Mouse (Mus musculus) ovary, adult 18-20 months (tissue): ENCODE data around the gene Slfn3.
A peak's percentile ranks its signal among the peaks of the same experiment; 100 is the strongest.
"Not testable (repeated sequence)": the region's sequence is repeated elsewhere in the genome, so short reads cannot be mapped to it uniquely, and the experiment has no call there.

Experiments
- DNase-seq: peaks from one replicate; pipeline ENCODE4 v3.0.0; 2022; ENCODE audit warnings: low spot score, mixed read lengths

Gene Slfn3

DNA sequence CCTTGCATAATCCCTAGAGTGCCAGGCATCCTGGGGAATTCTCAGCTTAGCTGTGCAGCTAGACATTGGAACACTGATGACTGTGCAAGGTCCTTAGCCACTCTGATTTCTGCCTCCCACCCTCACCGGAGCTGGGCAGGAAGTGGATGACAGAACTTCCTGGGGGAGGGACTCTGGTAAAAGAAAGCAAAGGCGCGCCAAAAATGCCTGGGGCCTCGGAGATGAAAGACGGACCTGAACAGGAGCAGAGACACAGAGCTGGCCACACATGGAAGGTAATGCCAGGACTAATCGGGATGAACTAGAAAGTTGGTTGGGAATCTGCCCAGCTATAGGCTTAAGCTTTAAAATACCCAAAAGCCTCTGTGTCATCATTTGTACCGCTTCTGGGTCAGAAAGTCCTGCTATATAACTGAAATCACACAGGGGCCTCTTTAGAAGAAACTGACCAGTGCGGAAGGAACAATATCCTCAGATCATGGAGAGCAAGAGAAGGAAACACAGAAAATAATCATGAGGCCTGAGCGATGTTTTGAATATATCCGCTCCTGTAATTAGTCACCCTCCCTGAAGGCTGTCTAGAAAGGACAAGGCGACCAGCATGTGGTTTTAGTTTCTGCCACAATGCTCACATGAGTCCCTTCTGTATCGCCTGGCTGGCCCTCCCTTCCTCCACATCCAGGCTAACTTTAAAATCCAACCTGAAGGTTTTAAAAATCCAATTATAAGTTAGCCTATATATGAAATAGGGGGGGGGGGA lies at the start of gene Slfn3:
TSS of gene Slfn3 (plus strand) at position 197 of the 760 bp plus-strand sequence.
- no peak for DNase-seq

GRCm38 (mm10) chr11:83148939-83149338 lies 42.2 kb upstream of the Slfn3 start:
- DNase-seq = not testable (repeated sequence)

- no peak for DNase-seq
Observed at GRCm38 (mm10) chr11:83174948-83175539, 16.1 kb upstream of the Slfn3 start, which contains the start of gene Slfn4. TSS of gene Slfn4 (plus strand) at chr11:83175186.

GRCm38 (mm10) chr11:83192001-83192400 lies 871 bp downstream of the Slfn3 start:
- DNase-seq = no peak

GRCm38 (mm10) chr11:83205002-83205401 lies 13.9 kb downstream of the Slfn3 start:
- DNase-seq = no peak

GRCm38 (mm10) chr11:83216119-83216518 lies 25.0 kb downstream of the Slfn3 start:
- DNase-seq = no peak

GRCm38 (mm10) chr11:83221328-83221877 lies 30.3 kb downstream of the Slfn3 start:
- DNase-seq = no peak

GRCm38 (mm10) chr11:83223367-83223766 lies 32.2 kb downstream of the Slfn3 start:
- DNase-seq = no peak

DNA sequence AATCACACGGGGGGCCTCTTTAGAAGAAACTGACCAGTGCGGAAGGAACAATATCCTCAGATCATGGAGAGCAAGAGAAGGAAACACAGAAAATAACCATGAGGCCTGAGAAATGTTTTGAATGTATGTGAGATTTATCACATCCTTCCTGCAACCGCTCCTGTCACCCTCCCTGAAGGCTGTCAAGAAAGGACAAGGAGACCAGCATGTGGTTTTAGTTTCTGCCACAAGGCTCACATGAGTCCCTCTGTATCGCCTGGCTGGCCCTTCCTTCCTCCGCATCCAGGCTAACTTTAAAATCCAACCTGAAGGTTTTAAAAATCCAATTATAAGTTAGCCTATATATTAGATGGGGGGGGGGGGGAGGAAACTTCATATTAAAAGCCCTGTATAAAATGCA lies 32.7 kb downstream of the Slfn3 start:
- not testable (repeated sequence) for DNase-seq

- DNase-seq = no peak
Observed at GRCm38 (mm10) chr11:83224217-83224616, 33.1 kb downstream of the Slfn3 start.

DNA sequence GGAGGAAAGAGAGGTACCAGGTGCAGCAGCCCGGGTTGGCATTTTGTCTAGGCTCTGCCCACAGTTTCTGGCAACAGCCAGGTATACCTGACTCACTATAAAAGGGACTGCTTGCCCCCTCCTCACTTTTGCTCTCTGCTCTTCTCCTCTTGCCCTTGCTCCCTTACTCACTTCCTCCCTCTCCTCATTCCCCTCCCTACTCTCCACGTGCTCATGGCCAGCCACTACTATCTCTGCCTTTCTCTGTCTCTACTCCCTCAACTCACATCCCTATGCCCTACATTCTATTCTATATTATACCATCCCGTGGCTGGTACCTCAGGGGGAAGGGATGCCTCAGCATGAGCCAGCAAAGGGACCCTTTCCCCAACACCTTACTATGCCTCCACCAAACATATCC lies 33.6 kb downstream of the Slfn3 start:
- DNase-seq = no peak

GRCm38 (mm10) chr11:83225371-83225960 lies 34.3 kb downstream of the Slfn3 start:
- no peak for DNase-seq

- no peak for DNase-seq
Observed at GRCm38 (mm10) chr11:83227926-83228723, 37.0 kb downstream of the Slfn3 start.

DNA sequence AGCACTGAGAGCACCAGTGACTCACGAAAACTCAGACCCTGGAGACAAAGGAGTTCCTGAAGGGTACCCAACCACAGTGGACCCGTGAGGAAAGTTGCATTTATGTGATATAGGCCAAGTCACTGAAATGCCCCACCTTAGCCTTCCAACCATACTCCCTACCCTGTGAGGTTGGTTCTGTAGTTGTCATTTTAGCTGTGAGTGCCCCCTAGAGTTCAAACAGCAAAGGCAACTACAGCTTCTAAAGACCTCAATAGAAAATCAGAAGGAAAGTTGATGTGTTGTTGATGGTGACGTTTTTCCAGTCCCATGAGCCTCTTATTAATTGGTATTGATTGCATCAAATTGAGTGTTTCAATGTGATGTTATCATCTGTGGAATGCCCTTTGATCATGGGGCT lies 39.8 kb downstream of the Slfn3 start:
- DNase-seq = no peak

- not testable (repeated sequence) for DNase-seq
Observed at GRCm38 (mm10) chr11:83233621-83234020, 42.5 kb downstream of the Slfn3 start.

DNA sequence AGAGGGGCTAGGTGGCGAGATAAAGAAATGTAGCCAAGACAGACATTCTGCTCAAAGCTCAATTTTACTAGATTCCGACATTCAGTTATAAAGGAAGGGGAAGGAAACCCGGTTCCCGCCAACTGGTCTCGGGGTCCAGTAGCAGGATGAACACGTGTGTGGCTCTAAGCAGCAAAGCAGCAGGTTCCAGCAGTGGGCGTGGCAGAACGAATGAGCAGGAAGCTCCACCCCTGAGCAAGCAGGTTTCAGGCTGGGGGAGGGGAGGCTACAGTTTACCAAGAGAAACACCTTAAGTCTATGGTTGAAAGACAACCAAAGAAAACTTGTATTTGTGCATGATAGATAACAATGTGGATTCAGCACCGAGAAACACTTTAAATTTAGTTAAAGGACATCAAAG lies 46.3 kb downstream of the Slfn3 start:
- not testable (repeated sequence) for DNase-seq

- DNase-seq = no peak
Observed at GRCm38 (mm10) chr11:83238389-83238788, 47.3 kb downstream of the Slfn3 start.

DNA sequence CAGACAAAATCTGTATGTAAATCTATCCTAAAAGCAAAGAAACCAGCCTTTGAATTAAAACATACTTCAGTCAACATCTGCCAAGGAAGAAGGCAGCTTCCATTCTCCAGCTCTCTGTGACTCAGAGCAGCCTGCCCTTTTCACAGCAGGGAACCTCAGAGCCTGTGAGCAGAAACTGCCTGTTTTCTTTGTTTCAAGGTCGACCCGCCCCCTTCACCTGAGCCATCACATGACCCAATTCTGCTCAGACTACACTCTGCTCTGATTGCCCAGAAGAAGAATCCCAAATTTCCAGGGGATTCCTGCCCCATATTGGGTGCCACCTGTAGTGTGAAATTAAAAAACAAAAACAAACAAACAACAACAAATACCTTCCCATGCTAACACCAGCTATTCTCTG lies 48.7 kb downstream of the Slfn3 start:
- DNase-seq = no peak

DNA sequence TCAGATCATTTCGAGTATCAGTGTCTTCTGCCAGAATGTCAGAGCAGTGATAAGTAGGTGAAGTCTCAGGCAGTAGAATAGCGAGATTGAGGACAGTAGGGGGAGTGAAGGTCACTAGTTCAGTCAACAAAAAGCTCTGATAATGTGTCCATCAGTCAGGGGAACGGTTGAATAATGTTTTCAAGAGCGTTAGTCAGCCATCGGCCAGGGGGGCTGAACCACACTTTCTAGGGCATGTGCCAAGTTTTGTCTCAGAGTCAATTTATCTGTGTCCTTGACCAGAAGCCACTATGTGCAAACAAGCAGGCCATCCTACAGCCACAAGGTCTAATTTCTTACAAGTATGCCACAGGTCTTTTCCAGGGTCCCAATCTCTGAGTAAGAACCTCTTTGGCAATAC lies 66.1 kb downstream of the Slfn3 start:
- peak; percentile 81 for DNase-seq

DNA sequence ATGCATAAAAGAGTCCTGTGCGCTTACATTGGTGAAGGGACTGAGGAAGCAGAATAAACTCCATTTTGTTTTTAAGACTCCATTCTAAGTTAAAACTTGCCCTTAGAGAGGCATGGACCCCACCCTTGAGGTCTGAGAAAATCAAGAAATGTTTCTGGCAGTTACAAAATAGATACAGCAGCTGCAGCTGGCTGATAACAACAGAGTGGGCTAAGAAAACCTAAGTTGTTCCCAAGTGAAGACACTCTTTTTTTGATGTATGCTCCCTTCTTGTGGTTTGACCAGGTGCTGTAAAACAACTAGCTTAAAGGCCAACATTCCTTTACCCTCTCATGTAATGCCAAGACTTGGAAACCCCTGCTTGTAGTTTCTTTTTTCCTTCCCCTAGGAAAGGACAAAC lies 71.5 kb downstream of the Slfn3 start:
- no peak for DNase-seq

DNA sequence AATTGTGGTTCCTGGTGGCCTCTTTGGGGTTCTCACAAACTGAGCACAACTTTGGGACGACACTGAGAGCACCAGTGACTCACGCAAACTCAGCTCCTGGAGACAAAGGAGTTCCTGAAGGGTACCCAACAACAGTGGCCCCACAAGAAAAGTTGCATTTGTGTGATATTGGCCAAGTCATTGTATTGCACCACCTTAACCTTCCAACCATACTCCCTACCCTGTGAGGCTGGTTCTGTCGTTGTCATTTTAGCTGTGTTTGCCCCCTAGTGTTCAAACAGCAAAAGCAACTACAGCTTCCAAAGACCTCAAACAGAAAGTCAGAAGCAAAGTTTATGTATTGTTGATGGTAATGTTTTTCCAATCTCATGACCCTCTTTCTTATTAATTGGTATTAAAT lies 72.0 kb downstream of the Slfn3 start:
- no peak for DNase-seq
